Mouse (Mus musculus) liver, embryonic 15.5 days (tissue): ENCODE results near the gene Gpatch2l. TPM values are rescaled to one million over a fixed set of nuclear protein-coding genes. Genes with fewer than 3 reads are reported as not detected.
A peak's percentile ranks its signal among the peaks of the same experiment; 100 is the strongest.

ENCODE experiments used
- ATAC-seq: fragments of 200-750 bp; cut with Nextera tagmentation; 2 replicates; pipeline ENCODE4 v1.8.0; 2017; ENCODE audit warnings: moderate number of reproducible peaks, mild to moderate bottlenecking, moderate library complexity; ENCODE audit not compliant: insufficient read depth
- H3K27ac ChIP-seq: fragments of 300-500 bp; sonication (generic); replicated peaks from 2 replicates; pipeline ENCODE4 v1.5.1; 2015; ENCODE audit warnings: mild to moderate bottlenecking, inconsistent platforms
- H3K27me3 ChIP-seq: fragments of 300-500 bp; sonication (generic); 2 replicates; pipeline ENCODE4 v1.6.1; 2015; ENCODE audit warnings: mild to moderate bottlenecking, inconsistent platforms
- H3K36me3 ChIP-seq: fragments of 300-500 bp; sonication (generic); replicated peaks from 2 replicates; pipeline ENCODE4 v1.6.1; 2015; ENCODE audit warnings: moderate library complexity, mild to moderate bottlenecking, inconsistent platforms
- H3K4me1 ChIP-seq: fragments of 300-500 bp; sonication (generic); replicated peaks from 2 replicates; pipeline ENCODE4 v1.6.1; 2015; ENCODE audit warnings: inconsistent platforms
- H3K4me2 ChIP-seq: fragments of 300-500 bp; sonication (generic); 2 replicates; pipeline ENCODE4 v1.6.1; 2015; ENCODE audit warnings: moderate library complexity, mild to moderate bottlenecking, inconsistent platforms
- H3K4me3 ChIP-seq: fragments of 300-500 bp; sonication (generic); replicated peaks from 2 replicates; pipeline ENCODE4 v1.5.1; 2015; ENCODE audit warnings: mild to moderate bottlenecking, inconsistent platforms
- H3K9ac ChIP-seq: fragments of 300-500 bp; sonication (generic); 2 replicates; pipeline ENCODE4 v1.6.1; 2015; ENCODE audit warnings: moderate library complexity, mild to moderate bottlenecking, inconsistent platforms
- H3K9me3 ChIP-seq: fragments of 300-500 bp; sonication (generic); replicated peaks from 2 replicates; pipeline ENCODE4 v1.6.1; 2016; ENCODE audit warnings: inconsistent platforms
- WGBS: fragments of 180-500 bp; shearing (Covaris S2); methylation state at CpG from one replicate; pipeline ENCODE4 v1.1.7; 2015; ENCODE audit warnings: mixed read lengths; ENCODE audit not compliant: insufficient replicate concordance; 5-methylcytosine and 5-hydroxymethylcytosine counted together
- polyA plus RNA-seq: library from polyadenylated mRNA; unstranded; fragments of >200 nt; fragmentation: Nextera tagmentation; extraction: Ambion mirVana; gene quantifications from 2 replicates; pipeline ENCODE4 v1.2.1, GENCODE M21; 2015

Gene Gpatch2l
- polyA plus RNA-seq, 1 experiment from 2014 or later, result 6.0 TPM

- H3K9me3 ChIP-seq, result no peaks in the 10 kb centered on the region
- WGBS, result 25% methylated on average over 16 of the region's 16 CpGs
- H3K4me2 ChIP-seq, result peak overlapping the region; percentile 83
- ATAC-seq, result peak; percentile 75
- H3K4me3 ChIP-seq, result peak overlapping the region; percentile 55
- no peaks in the 10 kb centered on the region for H3K36me3 ChIP-seq
- peaks cover 34% of the 10 kb centered on the region for H3K4me1 ChIP-seq
- peaks cover 49% of the 10 kb centered on the region for H3K27me3 ChIP-seq
- peak overlapping the region; percentile 85 for H3K27ac ChIP-seq
- H3K9ac ChIP-seq, result peak overlapping the region; percentile 52
Observed at GRCm38 (mm10) chr12:86221074-86221703, 20.5 kb upstream of the Gpatch2l start.

GRCm38 (mm10) chr12:86234295-86234694, 7.4 kb upstream of the Gpatch2l start:
- no peak overlapping the region for H3K27ac ChIP-seq
- no peaks in the 10 kb centered on the region for H3K36me3 ChIP-seq
- 46% methylated on average over 4 of the region's 4 CpGs for WGBS
- H3K4me3 ChIP-seq, result no peak overlapping the region
- no peak for ATAC-seq
- H3K9me3 ChIP-seq, result no peaks in the 10 kb centered on the region
- no peak overlapping the region for H3K9ac ChIP-seq
- no peaks in the 10 kb centered on the region for H3K4me1 ChIP-seq
- H3K4me2 ChIP-seq, result no peak overlapping the region
- peaks cover 5% of the 10 kb centered on the region; the same call in 1 of the 2 replicates for H3K27me3 ChIP-seq

- ATAC-seq, result no peak
Observed at GRCm38 (mm10) chr12:86238736-86239135, 2.9 kb upstream of the Gpatch2l start.

GRCm38 (mm10) chr12:86242563-86242962, 905 bp downstream of the Gpatch2l start:
- ATAC-seq, result no peak
- Histone ChIP-seq H3K27ac (peak overlapping the region; percentile 79), H3K9ac (peak overlapping the region; percentile 88), H3K4me3 (peak overlapping the region; percentile 74), H3K4me1 (peaks cover 36% of the 10 kb centered on the region), H3K4me2 (peak overlapping the region; percentile 77), H3K27me3 (no peaks in the 10 kb centered on the region), H3K36me3 (peaks cover 21% of the 10 kb centered on the region), H3K9me3 (no peaks in the 10 kb centered on the region)
- WGBS, result 2% methylated on average over 7 of the region's 7 CpGs

More at GRCm38 (mm10) chr12:86238736-86239135, 2.9 kb upstream of the Gpatch2l start:
- Histone ChIP-seq H3K4me1 (peaks cover 21% of the 10 kb centered on the region), H3K4me2 (no peak overlapping the region), H3K27ac (no peak overlapping the region), H3K27me3 (peaks cover 5% of the 10 kb centered on the region; the same call in 1 of the 2 replicates), H3K9me3 (no peaks in the 10 kb centered on the region), H3K36me3 (no peaks in the 10 kb centered on the region; the same call in 1 of the 2 replicates), H3K9ac (no peak overlapping the region), H3K4me3 (no peak overlapping the region)
- 30% methylated on average over 2 of the region's 2 CpGs for WGBS

GRCm38 (mm10) chr12:86243936-86244335, 2.3 kb downstream of the Gpatch2l start:
- H3K9me3 ChIP-seq, result no peaks in the 10 kb centered on the region
- peaks cover 36% of the 10 kb centered on the region for H3K4me1 ChIP-seq
- peaks cover 21% of the 10 kb centered on the region for H3K36me3 ChIP-seq
- H3K4me3 ChIP-seq, result no peak overlapping the region
- no peak for ATAC-seq
- WGBS, result 91% methylated on average over 17 of the region's 17 CpGs
- no peak overlapping the region for H3K4me2 ChIP-seq
- H3K27ac ChIP-seq, result no peak overlapping the region
- no peak overlapping the region for H3K9ac ChIP-seq
- no peaks in the 10 kb centered on the region for H3K27me3 ChIP-seq

GRCm38 (mm10) chr12:86250183-86250582, 8.5 kb downstream of the Gpatch2l start:
- no peak overlapping the region for H3K9ac ChIP-seq
- peaks cover 23% of the 10 kb centered on the region for H3K36me3 ChIP-seq
- H3K4me1 ChIP-seq, result peaks cover 8% of the 10 kb centered on the region
- WGBS, result 78% methylated on average over 4 of the region's 4 CpGs
- no peaks in the 10 kb centered on the region for H3K9me3 ChIP-seq
- no peak overlapping the region for H3K27ac ChIP-seq
- H3K27me3 ChIP-seq, result no peaks in the 10 kb centered on the region
- no peak overlapping the region for H3K4me3 ChIP-seq
- H3K4me2 ChIP-seq, result no peak overlapping the region
- no peak for ATAC-seq

GRCm38 (mm10) chr12:86254910-86255309, 13.3 kb downstream of the Gpatch2l start:
- no peaks in the 10 kb centered on the region for H3K27me3 ChIP-seq
- no peaks in the 10 kb centered on the region for H3K4me1 ChIP-seq
- peaks cover 44% of the 10 kb centered on the region for H3K36me3 ChIP-seq
- 76% methylated on average over 7 of the region's 7 CpGs for WGBS
- no peak overlapping the region for H3K9ac ChIP-seq
- ATAC-seq, result no peak
- no peaks in the 10 kb centered on the region for H3K9me3 ChIP-seq
- H3K4me2 ChIP-seq, result no peak overlapping the region
- H3K4me3 ChIP-seq, result no peak overlapping the region
- H3K27ac ChIP-seq, result no peak overlapping the region

- Histone ChIP-seq H3K27ac (no peak overlapping the region), H3K4me3 (no peak overlapping the region), H3K9me3 (no peaks in the 10 kb centered on the region), H3K4me2 (no peak overlapping the region), H3K4me1 (no peaks in the 10 kb centered on the region), H3K27me3 (no peaks in the 10 kb centered on the region), H3K36me3 (peaks cover 71% of the 10 kb centered on the region), H3K9ac (no peak overlapping the region)
- whole genome bisulfite sequencing, result 74% methylated on average over 9 of the region's 9 CpGs
- no peak for ATAC-seq
Observed at GRCm38 (mm10) chr12:86271626-86272025, 30.0 kb downstream of the Gpatch2l start.

GRCm38 (mm10) chr12:86274246-86274645, 32.6 kb downstream of the Gpatch2l start:
- no peaks in the 10 kb centered on the region for H3K4me1 ChIP-seq
- no peak for ATAC-seq
- H3K4me3 ChIP-seq, result no peak overlapping the region
- H3K27ac ChIP-seq, result no peak overlapping the region
- no peak overlapping the region for H3K4me2 ChIP-seq
- no peaks in the 10 kb centered on the region for H3K27me3 ChIP-seq
- H3K9ac ChIP-seq, result no peak overlapping the region
- peaks cover 56% of the 10 kb centered on the region for H3K36me3 ChIP-seq
- no peaks in the 10 kb centered on the region for H3K9me3 ChIP-seq
- 72% methylated on average over 2 of the region's 2 CpGs for WGBS

GRCm38 (mm10) chr12:86275731-86276130, 34.1 kb downstream of the Gpatch2l start:
- Histone ChIP-seq H3K4me2 (no peak overlapping the region), H3K9me3 (no peaks in the 10 kb centered on the region), H3K27ac (no peak overlapping the region), H3K9ac (no peak overlapping the region), H3K4me3 (no peak overlapping the region), H3K27me3 (no peaks in the 10 kb centered on the region), H3K36me3 (peaks cover 42% of the 10 kb centered on the region), H3K4me1 (no peaks in the 10 kb centered on the region)
- 75% methylated on average over 3 of the region's 3 CpGs for WGBS
- no peak for ATAC-seq

GRCm38 (mm10) chr12:86276463-86276862, 34.8 kb downstream of the Gpatch2l start:
- Histone ChIP-seq H3K36me3 (peaks cover 41% of the 10 kb centered on the region), H3K4me2 (no peak overlapping the region), H3K27me3 (no peaks in the 10 kb centered on the region), H3K9ac (no peak overlapping the region), H3K4me1 (no peaks in the 10 kb centered on the region), H3K27ac (no peak overlapping the region), H3K9me3 (no peaks in the 10 kb centered on the region), H3K4me3 (no peak overlapping the region)
- WGBS, result 37% methylated on average over 2 of the region's 2 CpGs
- ATAC-seq, result no peak

- Histone ChIP-seq H3K4me3 (no peak overlapping the region), H3K36me3 (peaks cover 40% of the 10 kb centered on the region), H3K4me2 (no peak overlapping the region), H3K9ac (no peak overlapping the region), H3K27ac (no peak overlapping the region), H3K4me1 (no peaks in the 10 kb centered on the region), H3K27me3 (no peaks in the 10 kb centered on the region), H3K9me3 (no peaks in the 10 kb centered on the region)
- no peak for ATAC-seq
- 76% methylated on average over 5 of the region's 5 CpGs for WGBS
Observed at GRCm38 (mm10) chr12:86276895-86277294, 35.2 kb downstream of the Gpatch2l start.
